Mouse (Mus musculus): ENCODE measurements around the gene Tectb. TPM values are rescaled to one million over a fixed set of nuclear protein-coding genes. Genes with fewer than 3 reads are reported as not detected.

Gene Tectb
- polyA plus RNA-seq, 1 experiment from 2014 or later, result not detected

GRCm38 (mm10) chr19:55211698-55212097 is 31.2 kb downstream of the Tectb start:
- Histone ChIP-seq H3K36me3 (no peaks in the 10 kb centered on the region), H3K4me1 (no peaks in the 10 kb centered on the region), H3K27me3 (replicated peaks) (peaks cover 11% of the 10 kb centered on the region), H3K27ac (replicated peaks) (no peak overlapping the region), H3K9ac (no peak overlapping the region), H3K9me3 (no peaks in the 10 kb centered on the region), H3K4me3 (no peak overlapping the region), H3K4me2 (no peak overlapping the region)
- ATAC-seq (ENCODE audit: extremely low read depth, insufficient number of reproducible peaks, low FRiP score, low TSS enrichment), result no peak
- 70% methylated on average over 1 of the region's 1 CpGs for WGBS

DNA sequence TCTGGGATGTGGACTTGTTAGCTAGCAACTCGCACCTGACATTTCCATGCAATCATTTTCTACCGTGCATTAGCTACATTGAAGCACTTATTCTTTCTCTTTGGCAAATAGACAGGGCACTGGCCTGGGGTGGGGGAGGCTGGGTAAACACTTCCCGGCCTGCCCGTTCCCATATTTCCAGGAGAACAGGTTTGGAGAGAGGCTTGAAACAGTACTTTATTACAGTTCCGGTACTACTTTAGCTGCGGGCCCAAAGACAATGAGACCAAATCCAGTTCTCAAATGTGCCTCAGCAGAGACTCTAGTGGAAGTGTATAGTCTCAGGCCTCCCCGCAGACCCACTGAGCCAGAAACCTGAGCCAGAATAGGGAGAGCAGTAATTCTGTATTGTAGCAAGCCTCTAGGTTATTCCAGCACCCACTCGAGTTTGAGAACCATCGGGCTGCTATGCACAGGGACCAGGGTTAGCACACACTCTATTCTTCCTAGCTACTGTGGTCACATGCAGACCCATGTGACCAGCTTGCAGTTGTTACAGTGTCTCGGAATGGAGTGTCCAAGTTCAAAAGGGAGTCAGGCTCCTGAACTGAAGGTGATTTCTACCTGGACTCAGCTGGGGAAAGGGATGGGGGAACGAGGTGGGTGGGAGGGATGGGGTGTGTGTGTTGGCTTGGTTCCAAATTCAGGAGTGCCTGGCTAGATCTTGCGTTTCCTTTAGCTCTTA is 33.2 kb downstream of the Tectb start:
- H3K4me1 ChIP-seq, result peaks cover 11% of the 10 kb centered on the region
- no peak overlapping the region for H3K27ac ChIP-seq (replicated peaks)
- 72% methylated on average over 12 of the region's 12 CpGs for WGBS
- no peak overlapping the region for H3K9ac ChIP-seq
- no peak overlapping the region for H3K4me2 ChIP-seq
- ATAC-seq (ENCODE audit: extremely low read depth, insufficient number of reproducible peaks, low FRiP score, low TSS enrichment), result no peak
- peaks cover 3% of the 10 kb centered on the region; the same call in 1 of the 2 replicates for H3K27me3 ChIP-seq (replicated peaks)
- no peaks in the 10 kb centered on the region for H3K36me3 ChIP-seq
- H3K9me3 ChIP-seq, result no peaks in the 10 kb centered on the region
- no peak overlapping the region for H3K4me3 ChIP-seq

GRCm38 (mm10) chr19:55216876-55217275 is 36.3 kb downstream of the Tectb start:
- WGBS, result 79% methylated on average over 4 of the region's 4 CpGs
- Histone ChIP-seq H3K9ac (no peak overlapping the region), H3K27ac (replicated peaks) (no peak overlapping the region), H3K36me3 (no peaks in the 10 kb centered on the region), H3K4me2 (no peak overlapping the region), H3K4me3 (no peak overlapping the region), H3K9me3 (no peaks in the 10 kb centered on the region), H3K4me1 (peaks cover 17% of the 10 kb centered on the region), H3K27me3 (replicated peaks) (no peaks in the 10 kb centered on the region)
- ATAC-seq (ENCODE audit: extremely low read depth, insufficient number of reproducible peaks, low FRiP score, low TSS enrichment), result no peak

DNA sequence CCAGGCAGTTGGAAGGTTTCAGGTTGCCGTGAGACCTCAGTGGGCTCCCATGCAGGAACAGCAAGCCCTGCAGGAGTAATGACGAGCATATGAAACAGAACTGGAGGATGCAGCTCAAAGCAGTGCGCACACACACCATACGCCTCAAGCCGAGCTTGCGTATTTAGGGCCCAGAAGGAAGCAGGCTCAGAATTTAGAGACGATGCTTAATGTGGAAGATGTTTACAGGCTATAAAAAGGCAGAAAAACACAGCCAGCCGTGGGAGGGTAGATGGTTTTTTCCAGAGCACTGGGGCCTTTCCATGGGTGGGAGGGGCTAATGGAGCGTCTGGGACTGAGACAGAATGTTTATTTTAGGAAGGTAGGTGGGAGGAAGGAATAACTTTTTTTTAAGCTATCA is 36.8 kb downstream of the Tectb start:
- H3K9ac ChIP-seq, result no peak overlapping the region
- no peaks in the 10 kb centered on the region for H3K36me3 ChIP-seq
- H3K4me1 ChIP-seq, result peaks cover 17% of the 10 kb centered on the region
- H3K4me2 ChIP-seq, result no peak overlapping the region
- 0 out of 2 replicates have a peak, but pooled peaks cover 5% of the 10 kb centered on the region for H3K27me3 ChIP-seq (replicated peaks)
- no peak overlapping the region for H3K4me3 ChIP-seq
- H3K27ac ChIP-seq (replicated peaks), result no peak overlapping the region
- 61% methylated on average over 9 of the region's 9 CpGs for WGBS
- H3K9me3 ChIP-seq, result no peaks in the 10 kb centered on the region
- no peak for ATAC-seq (ENCODE audit: extremely low read depth, insufficient number of reproducible peaks, low FRiP score, low TSS enrichment)

DNA sequence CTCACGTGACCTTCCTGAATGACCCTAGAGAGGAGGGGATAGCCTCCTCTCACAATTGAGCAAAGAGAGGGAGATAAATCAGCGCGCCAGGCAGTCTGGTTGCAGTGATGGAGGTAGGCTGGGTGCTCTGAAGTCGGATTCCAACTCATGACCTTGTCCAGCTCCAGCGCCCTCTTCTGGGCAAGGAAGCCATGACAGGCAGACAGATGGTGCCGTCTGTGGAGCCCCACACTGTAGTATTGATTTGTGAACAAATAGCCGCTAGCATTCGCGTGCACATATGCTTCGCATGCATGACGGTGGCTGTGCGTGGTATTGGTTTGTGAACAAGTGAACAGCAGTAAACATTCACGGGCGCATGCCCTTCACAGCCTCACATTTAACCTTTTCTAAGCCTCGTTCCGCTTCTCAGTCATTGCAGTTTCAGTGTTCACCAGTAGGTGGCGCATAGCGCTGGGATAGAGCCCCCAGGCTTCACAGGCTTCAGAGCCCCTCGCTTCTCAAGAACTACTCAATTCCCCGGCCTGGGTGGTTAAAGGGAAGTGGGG is 37.7 kb downstream of the Tectb start:
- 3% methylated on average over 20 of the region's 20 CpGs for WGBS
- H3K9ac ChIP-seq, result peak overlapping the region; percentile 75
- ATAC-seq (ENCODE audit: extremely low read depth, insufficient number of reproducible peaks, low FRiP score, low TSS enrichment), result peak; percentile 31; the same call in 1 of the 2 replicates
- H3K4me2 ChIP-seq, result peak overlapping the region; percentile 78
- H3K9me3 ChIP-seq, result no peaks in the 10 kb centered on the region
- peaks cover 21% of the 10 kb centered on the region for H3K4me1 ChIP-seq
- 0 out of 2 replicates have a peak, but pooled peaks cover 7% of the 10 kb centered on the region for H3K27me3 ChIP-seq (replicated peaks)
- H3K27ac ChIP-seq (replicated peaks), result no peak overlapping the region
- H3K4me3 ChIP-seq, result peak overlapping the region; percentile 56
- no peaks in the 10 kb centered on the region for H3K36me3 ChIP-seq

DNA sequence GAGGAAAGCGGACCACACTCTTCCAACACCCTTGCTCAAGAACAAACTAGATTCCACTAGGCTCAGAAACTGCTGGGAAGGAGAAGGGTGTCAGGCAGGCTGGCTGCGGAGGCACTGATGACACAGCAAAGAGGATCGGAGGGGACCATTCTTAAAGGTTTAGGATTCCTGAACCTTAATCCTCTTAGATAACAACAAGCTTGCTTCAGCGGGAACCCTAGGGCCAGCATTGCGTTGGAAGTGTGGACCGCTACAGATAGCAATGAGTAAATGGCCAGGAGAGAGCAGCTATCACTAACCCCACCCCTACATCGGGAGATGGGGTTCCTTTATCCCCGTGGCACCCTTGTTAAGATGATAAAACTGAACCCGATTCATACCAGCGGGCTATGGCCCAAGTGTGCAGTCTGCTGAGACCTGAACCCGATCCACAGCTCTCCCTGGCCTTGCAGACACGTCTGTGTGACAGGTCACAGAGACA is 38.2 kb downstream of the Tectb start:
- 9% methylated on average over 12 of the region's 12 CpGs for WGBS
- no peaks in the 10 kb centered on the region for H3K9me3 ChIP-seq
- H3K4me1 ChIP-seq, result peaks cover 21% of the 10 kb centered on the region
- H3K36me3 ChIP-seq, result no peaks in the 10 kb centered on the region
- H3K4me3 ChIP-seq, result peak overlapping the region; percentile 56
- H3K4me2 ChIP-seq, result peak overlapping the region; percentile 78
- no peak; the same call in 1 of the 2 replicates for ATAC-seq (ENCODE audit: extremely low read depth, insufficient number of reproducible peaks, low FRiP score, low TSS enrichment)
- H3K27ac ChIP-seq (replicated peaks), result no peak overlapping the region
- peaks cover 12% of the 10 kb centered on the region; the same call in 1 of the 2 replicates for H3K27me3 ChIP-seq (replicated peaks)
- peak overlapping the region; percentile 75 for H3K9ac ChIP-seq

DNA sequence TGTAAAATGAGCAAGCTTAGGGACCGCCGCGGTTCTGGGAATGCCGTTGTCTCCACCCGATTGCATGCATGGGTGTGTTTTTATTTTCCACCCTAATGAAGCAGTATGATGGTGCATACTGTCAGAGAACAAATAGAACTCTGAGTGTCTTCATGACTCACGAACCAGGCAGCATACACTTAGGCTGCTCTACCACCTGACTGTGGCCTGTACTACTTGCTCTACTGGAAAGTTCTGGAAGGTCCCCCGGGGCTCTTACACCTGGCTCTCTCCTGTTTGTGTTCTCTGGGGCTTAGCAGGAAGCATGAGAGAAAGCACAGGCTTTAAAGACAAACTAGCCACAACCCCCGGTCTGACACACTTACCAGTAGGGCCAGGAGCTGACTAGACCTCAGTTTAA is 38.8 kb downstream of the Tectb start:
- WGBS, result 62% methylated on average over 8 of the region's 8 CpGs
- Histone ChIP-seq H3K27ac (replicated peaks) (no peak overlapping the region), H3K27me3 (replicated peaks) (peaks cover 12% of the 10 kb centered on the region; the same call in 1 of the 2 replicates), H3K9me3 (no peaks in the 10 kb centered on the region), H3K4me2 (peak overlapping the region; percentile 78), H3K4me1 (peaks cover 21% of the 10 kb centered on the region), H3K36me3 (no peaks in the 10 kb centered on the region), H3K9ac (peak overlapping the region; percentile 75; the same call in 1 of the 2 replicates), H3K4me3 (no peak overlapping the region; the same call in 1 of the 2 replicates)
- no peak for ATAC-seq (ENCODE audit: extremely low read depth, insufficient number of reproducible peaks, low FRiP score, low TSS enrichment)

DNA sequence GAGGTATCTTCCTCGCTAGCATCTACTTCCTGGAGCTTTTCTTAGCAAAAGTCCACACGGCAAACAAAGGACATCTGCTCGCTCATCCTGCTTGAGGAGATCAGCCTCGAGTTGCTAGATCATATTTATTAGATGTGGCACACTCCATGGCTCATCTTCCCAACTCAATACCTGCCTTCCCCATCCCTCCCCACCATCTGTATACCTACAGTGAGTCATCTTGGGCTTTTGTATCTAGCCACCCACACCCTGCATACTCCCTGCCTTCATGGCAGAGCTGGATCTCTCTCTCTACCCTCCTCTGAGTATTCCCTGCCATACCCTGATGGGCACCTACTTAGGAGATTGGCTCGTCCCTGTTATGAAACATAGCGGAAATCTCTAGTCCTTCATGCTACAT is 40.7 kb downstream of the Tectb start:
- no peaks in the 10 kb centered on the region for H3K36me3 ChIP-seq
- H3K4me2 ChIP-seq, result no peak overlapping the region
- no peak overlapping the region for H3K4me3 ChIP-seq
- H3K4me1 ChIP-seq, result peaks cover 21% of the 10 kb centered on the region
- H3K9ac ChIP-seq, result no peak overlapping the region
- peaks cover 19% of the 10 kb centered on the region for H3K27me3 ChIP-seq (replicated peaks)
- H3K9me3 ChIP-seq, result no peaks in the 10 kb centered on the region
- 75% methylated on average over 6 of the region's 6 CpGs for WGBS
- no peak overlapping the region for H3K27ac ChIP-seq (replicated peaks)
- no peak for ATAC-seq (ENCODE audit: extremely low read depth, insufficient number of reproducible peaks, low FRiP score, low TSS enrichment)

DNA sequence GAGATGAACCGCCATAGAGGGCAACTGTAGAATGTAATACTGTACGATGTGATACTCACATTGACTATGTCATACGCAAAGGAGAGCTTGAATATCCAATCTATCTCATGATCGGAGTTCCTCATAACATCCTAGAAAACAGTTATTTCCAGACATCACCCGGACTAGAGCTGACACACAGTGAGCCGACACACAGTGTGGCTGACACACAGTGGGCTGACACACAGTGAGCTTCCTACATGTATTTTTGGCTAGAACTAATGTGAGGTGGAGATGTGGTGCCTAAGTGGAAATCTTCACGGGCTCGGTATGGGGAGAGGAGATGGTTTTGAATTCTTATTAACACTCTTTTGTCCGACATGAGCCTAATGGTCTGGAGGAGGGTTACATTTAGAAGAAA is 41.7 kb downstream of the Tectb start:
- H3K9ac ChIP-seq, result no peak overlapping the region
- H3K4me3 ChIP-seq, result no peak overlapping the region
- H3K27ac ChIP-seq (replicated peaks), result no peak overlapping the region
- H3K9me3 ChIP-seq, result no peaks in the 10 kb centered on the region
- no peak for ATAC-seq (ENCODE audit: extremely low read depth, insufficient number of reproducible peaks, low FRiP score, low TSS enrichment)
- H3K27me3 ChIP-seq (replicated peaks), result peaks cover 19% of the 10 kb centered on the region
- WGBS, result 84% methylated on average over 9 of the region's 9 CpGs
- peaks cover 21% of the 10 kb centered on the region for H3K4me1 ChIP-seq
- H3K4me2 ChIP-seq, result no peak overlapping the region
- H3K36me3 ChIP-seq, result no peaks in the 10 kb centered on the region

GRCm38 (mm10) chr19:55226621-55227020 is 46.1 kb downstream of the Tectb start:
- ATAC-seq (ENCODE audit: extremely low read depth, insufficient number of reproducible peaks, low FRiP score, low TSS enrichment), result no peak
- Histone ChIP-seq H3K4me3 (no peak overlapping the region), H3K9me3 (no peaks in the 10 kb centered on the region), H3K4me2 (no peak overlapping the region), H3K36me3 (no peaks in the 10 kb centered on the region), H3K9ac (no peak overlapping the region), H3K27ac (replicated peaks) (no peak overlapping the region), H3K4me1 (peaks cover 9% of the 10 kb centered on the region), H3K27me3 (replicated peaks) (peaks cover 19% of the 10 kb centered on the region)
- 63% methylated on average over 5 of the region's 5 CpGs for WGBS

DNA sequence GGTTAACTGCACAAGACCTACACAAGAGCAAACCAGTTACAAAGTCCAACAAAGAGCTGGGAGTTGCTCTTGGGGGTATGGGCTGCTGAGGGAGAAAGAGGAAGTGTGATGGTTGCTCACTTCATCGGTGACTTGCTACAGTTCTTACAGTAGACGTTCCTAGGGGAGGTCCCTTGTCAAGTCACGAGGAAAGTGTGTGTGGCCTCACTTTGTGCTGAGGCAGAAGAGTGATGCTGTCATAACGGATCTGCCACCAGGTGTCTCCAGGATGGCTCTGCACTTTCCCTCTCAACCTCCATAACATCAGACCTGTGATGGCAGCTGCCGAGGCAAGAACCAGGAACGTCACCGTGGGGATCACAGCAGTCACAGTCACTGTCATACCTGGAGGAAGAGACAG is 46.6 kb downstream of the Tectb start:
- peaks cover 9% of the 10 kb centered on the region for H3K4me1 ChIP-seq

More for the DNA sequence above, 46.6 kb downstream of the Tectb start:
- peaks cover 17% of the 10 kb centered on the region for H3K27me3 ChIP-seq (replicated peaks)
- H3K36me3 ChIP-seq, result no peaks in the 10 kb centered on the region
- no peak overlapping the region for H3K4me3 ChIP-seq
- H3K9ac ChIP-seq, result no peak overlapping the region
- H3K27ac ChIP-seq (replicated peaks), result no peak overlapping the region
- no peaks in the 10 kb centered on the region for H3K9me3 ChIP-seq
- no peak for ATAC-seq (ENCODE audit: extremely low read depth, insufficient number of reproducible peaks, low FRiP score, low TSS enrichment)
- no peak overlapping the region for H3K4me2 ChIP-seq
- 66% methylated on average over 7 of the region's 7 CpGs for WGBS
